Mouse (Mus musculus) C2C12 (cell line): ENCODE results near the gene Map3k1. TPM values are rescaled to one million over a fixed set of nuclear protein-coding genes. Genes with fewer than 3 reads are reported as not detected.

ENCODE experiments used
- H3K27me3 ChIP-seq: one replicate; pipeline ENCODE4 v1.6.1; 2011; ENCODE audit not compliant: control insufficient read depth, insufficient read depth, insufficient read length
- H3K36me3 ChIP-seq: one replicate; pipeline ENCODE4 v1.6.1; 2011; ENCODE audit not compliant: control insufficient read depth, insufficient read depth
- H3K4me3 ChIP-seq: one replicate; pipeline ENCODE4 v1.5.1; 2011; ENCODE audit warnings: mild to moderate bottlenecking, control low read depth; ENCODE audit not compliant: poor library complexity, insufficient read depth, severe bottlenecking
- H3K79me2 ChIP-seq: one replicate; pipeline ENCODE4 v1.6.1; 2011; ENCODE audit not compliant: control insufficient read depth, insufficient read depth
- H3K79me3 ChIP-seq: one replicate; pipeline ENCODE4 v1.6.1; 2011; ENCODE audit warnings: low read depth, control low read depth
- H3ac ChIP-seq: one replicate; pipeline ENCODE3; 2011; ENCODE audit warnings: low read depth; ENCODE audit not compliant: control insufficient read depth, insufficient read length
- CEBPB ChIP-seq: IDR thresholded peaks from one replicate; pipeline ENCODE4 v1.6.1; 2011; ENCODE audit warnings: low read depth, mild to moderate bottlenecking, control low read depth, moderate library complexity
- CTCF ChIP-seq: IDR thresholded peaks from one replicate; pipeline ENCODE4 v1.5.1; 2011; ENCODE audit not compliant: control insufficient read depth, insufficient read depth, insufficient read length
- FOSL1 ChIP-seq: IDR thresholded peaks from one replicate; pipeline ENCODE4 v1.8.0; 2011; ENCODE audit warnings: mild to moderate bottlenecking, low read length; ENCODE audit not compliant: poor library complexity, insufficient read depth, severe bottlenecking
- MAX ChIP-seq: IDR thresholded peaks from one replicate; pipeline ENCODE4 v1.6.1; 2011; ENCODE audit warnings: mild to moderate bottlenecking, control low read depth
- MYOD1 ChIP-seq: IDR thresholded peaks from one replicate; pipeline ENCODE4 v1.6.1; 2011; ENCODE audit warnings: low read depth; ENCODE audit not compliant: control insufficient read depth, insufficient read length
- MYOG ChIP-seq: IDR thresholded peaks from one replicate; pipeline ENCODE4 v1.6.1; 2011; ENCODE audit not compliant: control insufficient read depth, insufficient read length; ENCODE audit errors: extremely low read depth
- USF1 ChIP-seq: IDR thresholded peaks from one replicate; pipeline ENCODE4 v1.6.1; 2011; ENCODE audit warnings: low read depth, mild to moderate bottlenecking, control low read depth, moderate library complexity
- polyA plus RNA-seq: library from polyadenylated mRNA; unstranded; fragments of >200 nt; fragmentation: generic; extraction: Trizol; gene quantifications from one replicate; pipeline ENCODE4 v1.2.1, GENCODE M21; 2012; ENCODE audit warnings: missing spikeins

Map3k1 gene
- polyA plus RNA-seq, 1 experiment: 1.5 TPM

DNA sequence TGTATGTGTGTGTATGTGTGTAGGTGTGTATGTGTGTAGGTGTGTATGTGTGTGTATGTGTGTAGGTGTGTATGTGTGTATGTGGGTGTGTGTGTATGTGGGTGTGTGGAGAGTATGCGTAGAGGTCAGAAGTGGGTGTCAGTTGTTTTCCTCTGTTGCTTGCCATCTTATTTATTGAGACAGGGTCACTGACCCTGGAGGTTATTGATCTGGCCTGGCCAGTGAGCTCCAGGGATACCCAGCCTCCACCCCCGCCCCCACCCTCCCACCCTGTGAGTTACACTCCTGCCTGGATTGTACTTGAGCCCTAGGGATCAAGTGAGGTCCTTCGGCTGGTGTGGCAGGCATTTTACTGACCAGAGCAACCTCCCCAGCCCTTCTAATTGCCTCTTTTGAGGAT, 7.6 kb upstream of the Map3k1 start:
- Histone ChIP-seq H3K79me3 (no peaks in the 10 kb centered on the region), H3K79me2 (no peaks in the 10 kb centered on the region), H3K4me3 (no peak overlapping the region), H3K27me3 (no peaks in the 10 kb centered on the region), H3ac (no peak overlapping the region), H3K36me3 (no peaks in the 10 kb centered on the region)
- no peak for TF ChIP-seq MYOG
- TF ChIP-seq MAX: no peak
- TF ChIP-seq MYOD1: no peak
- TF ChIP-seq USF1: no peak
- TF ChIP-seq FOSL1: no peak
- no peak for TF ChIP-seq CEBPB
- TF ChIP-seq CTCF: no peak

DNA sequence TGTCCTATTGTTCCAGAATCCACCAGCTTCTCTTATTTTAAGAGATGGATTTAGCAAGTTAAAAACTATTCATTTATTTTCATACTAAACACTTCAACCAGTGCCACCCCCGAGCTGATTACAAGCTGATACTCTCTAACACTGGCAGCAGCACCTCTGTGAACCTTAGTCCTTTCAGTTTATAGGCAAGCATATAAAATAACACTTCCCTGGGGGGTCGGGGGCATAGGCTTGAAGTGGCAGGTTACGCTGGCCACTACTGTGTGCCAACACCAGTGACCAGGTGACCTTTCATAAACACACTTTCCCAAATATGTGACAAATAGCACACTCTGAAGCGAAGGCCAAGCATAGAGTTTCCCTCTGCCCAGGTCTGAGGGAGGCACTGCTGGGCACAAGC, 6.7 kb upstream of the Map3k1 start:
- Histone ChIP-seq H3K27me3 (no peaks in the 10 kb centered on the region), H3K79me2 (no peaks in the 10 kb centered on the region), H3ac (no peak overlapping the region), H3K36me3 (no peaks in the 10 kb centered on the region), H3K4me3 (no peak overlapping the region), H3K79me3 (no peaks in the 10 kb centered on the region)
- TF ChIP-seq MYOD1: no peak
- no peak for TF ChIP-seq USF1
- TF ChIP-seq MYOG: no peak
- no peak for TF ChIP-seq CEBPB
- no peak for TF ChIP-seq FOSL1
- no peak for TF ChIP-seq MAX

DNA sequence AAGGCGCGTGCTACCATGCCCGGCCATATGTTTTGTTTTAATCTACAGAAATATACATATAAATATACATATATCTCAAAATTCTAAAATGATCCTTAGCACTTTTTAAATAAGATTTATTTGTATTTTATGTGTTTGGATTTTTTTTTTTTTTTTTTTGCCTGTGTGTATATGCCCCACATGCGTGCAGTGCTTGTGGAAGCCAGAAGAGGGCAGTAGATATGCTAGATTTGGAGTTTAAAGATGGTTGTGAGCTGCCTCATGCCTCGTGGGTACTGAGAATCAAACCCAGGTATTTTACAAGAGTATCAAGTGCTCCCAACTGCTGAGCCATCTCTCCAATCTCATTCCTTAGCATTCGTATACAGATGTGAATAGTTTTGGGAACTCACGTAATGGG, 6.2 kb upstream of the Map3k1 start:
- no peak overlapping the region for H3K4me3 ChIP-seq
- H3K79me3 ChIP-seq: no peaks in the 10 kb centered on the region
- no peaks in the 10 kb centered on the region for H3K79me2 ChIP-seq
- no peak for TF ChIP-seq MAX
- no peak for TF ChIP-seq CTCF
- TF ChIP-seq MYOD1: no peak
- TF ChIP-seq CEBPB: no peak
- no peak for TF ChIP-seq MYOG
- TF ChIP-seq FOSL1: no peak
- TF ChIP-seq USF1: no peak
- H3K27me3 ChIP-seq: no peaks in the 10 kb centered on the region
- H3K36me3 ChIP-seq: no peaks in the 10 kb centered on the region
- no peak overlapping the region for H3ac ChIP-seq

DNA sequence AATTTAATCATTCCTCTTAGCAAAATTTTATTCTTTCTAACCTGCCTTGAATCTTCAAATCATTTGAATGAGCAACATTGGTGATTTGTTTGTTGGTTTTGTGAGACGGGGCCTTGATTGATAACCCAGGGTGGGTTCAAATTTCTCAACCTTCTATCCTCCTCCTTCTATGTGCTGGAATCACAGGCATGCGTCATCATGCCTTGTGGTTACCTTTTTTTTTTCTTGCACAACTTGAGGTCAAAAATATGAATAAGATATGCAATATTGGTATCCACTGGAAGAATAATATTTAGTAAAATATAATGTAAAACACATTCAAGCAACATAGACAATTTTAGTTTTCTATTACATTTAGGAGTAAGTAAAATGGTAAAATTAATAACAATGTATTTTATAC, 3.9 kb upstream of the Map3k1 start:
- no peaks in the 10 kb centered on the region for H3K79me3 ChIP-seq
- H3K27me3 ChIP-seq: no peaks in the 10 kb centered on the region
- no peaks in the 10 kb centered on the region for H3K36me3 ChIP-seq

DNA sequence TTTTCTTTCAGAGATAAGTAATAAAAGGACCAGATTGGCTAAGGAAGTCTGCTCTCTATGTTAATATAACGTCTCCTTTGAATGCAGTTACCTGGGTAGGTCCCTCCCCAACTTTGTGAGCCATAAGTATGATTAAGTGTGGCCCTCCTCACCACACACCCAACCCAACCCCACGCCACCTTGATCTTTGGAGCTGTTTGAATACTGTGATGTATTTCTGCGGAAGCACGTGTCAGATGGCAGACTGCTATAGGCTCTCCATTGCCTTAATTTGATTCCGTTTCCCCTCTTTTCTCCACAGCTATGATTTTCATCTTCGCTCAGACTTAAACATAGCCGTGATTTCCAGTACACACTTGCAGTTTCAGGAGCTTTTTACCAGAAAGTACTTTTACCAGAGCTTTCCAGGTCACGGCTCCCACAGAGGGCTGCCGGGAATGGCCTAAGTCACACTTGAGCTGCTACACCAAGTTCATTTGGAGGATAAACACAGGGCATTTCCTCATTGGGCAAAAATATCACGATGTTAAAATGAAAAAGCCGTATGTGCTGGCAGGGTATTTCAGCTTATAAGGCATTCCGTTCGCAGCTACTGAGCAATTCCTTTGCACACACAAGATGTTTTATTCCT, 2.3 kb upstream of the Map3k1 start:
- no peak overlapping the region for H3K4me3 ChIP-seq
- no peaks in the 10 kb centered on the region for H3K79me3 ChIP-seq
- H3K27me3 ChIP-seq: no peaks in the 10 kb centered on the region
- H3ac ChIP-seq: no peak overlapping the region
- TF ChIP-seq USF1 (no peak), MYOG (no peak), FOSL1 (no peak), MYOD1 (no peak), MAX (no peak)
- no peaks in the 10 kb centered on the region for H3K79me2 ChIP-seq
- H3K36me3 ChIP-seq: no peaks in the 10 kb centered on the region

More for the DNA sequence above, 3.9 kb upstream of the Map3k1 start:
- no peaks in the 10 kb centered on the region for H3K79me2 ChIP-seq
- peak; percentile 85 for TF ChIP-seq CEBPB
- no peak for TF ChIP-seq MYOG
- TF ChIP-seq MAX: no peak
- no peak overlapping the region for H3ac ChIP-seq
- H3K4me3 ChIP-seq: no peak overlapping the region

DNA sequence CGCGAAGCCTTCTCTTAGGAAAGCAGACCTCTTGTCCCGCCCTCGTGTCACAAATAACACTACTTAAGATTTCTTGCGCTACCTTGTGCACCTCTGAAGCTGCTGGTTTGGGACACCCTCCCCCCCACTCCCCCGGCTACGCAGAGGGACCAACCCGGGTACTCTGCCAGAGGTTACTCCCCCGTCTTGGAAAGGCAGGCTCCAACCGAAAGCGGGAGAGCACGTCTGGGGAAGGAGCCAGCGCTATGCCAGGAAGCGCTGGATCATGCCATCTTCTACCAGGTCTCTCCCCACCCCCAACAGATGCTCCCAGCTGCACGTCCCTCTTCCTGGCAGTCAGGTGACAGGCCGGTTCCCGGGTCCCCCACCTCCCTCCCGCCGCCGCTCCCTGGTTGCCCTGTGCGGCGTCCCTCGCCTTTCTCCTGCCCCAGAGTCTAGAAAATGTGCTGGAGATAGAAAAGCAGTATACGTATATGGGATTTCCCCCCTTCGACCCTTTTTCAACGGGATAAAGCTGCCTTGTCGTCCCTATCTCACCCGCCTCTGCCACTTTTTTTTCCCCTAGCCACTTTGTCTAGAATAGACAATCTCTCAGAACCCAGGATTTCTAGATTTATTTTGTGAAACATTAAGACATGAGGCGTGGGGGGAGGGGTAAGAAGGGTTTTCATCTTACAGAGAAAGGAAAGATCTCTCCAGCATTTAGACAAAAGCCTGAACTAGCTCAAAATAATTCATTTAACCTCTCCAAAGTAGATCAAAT, 854 bp upstream of the Map3k1 start:
- Histone ChIP-seq H3K27me3 (no peaks in the 10 kb centered on the region), H3K4me3 (peak overlapping the region; percentile 52), H3K36me3 (no peaks in the 10 kb centered on the region), H3K79me2 (peaks cover 2% of the 10 kb centered on the region), H3ac (peak overlapping the region; percentile 10), H3K79me3 (no peaks in the 10 kb centered on the region)
- TF ChIP-seq MAX: no peak
- TF ChIP-seq CTCF: no peak
- no peak for TF ChIP-seq USF1
- no peak for TF ChIP-seq CEBPB
- TF ChIP-seq MYOD1: no peak
- no peak for TF ChIP-seq MYOG
- TF ChIP-seq FOSL1: no peak
